Mouse (Mus musculus): ENCODE results near the gene Grid2. TPM values are rescaled to one million over a fixed set of nuclear protein-coding genes. Genes with fewer than 3 reads are reported as not detected.

Gene Grid2
- total and polyA plus RNA-seq, 3 experiments: not detected

- DNase-seq (ENCODE audit: low read depth, low spot score): peak; percentile 2
- Histone ChIP-seq H3K36me3 (ENCODE audit: control insufficient read depth in 1 of 2, insufficient read depth in 2 of 2, low read length in 2 of 2) (no peaks in the 10 kb centered on the region), H3K27ac (ENCODE audit: control insufficient read depth, low read depth, low read length) (no peak overlapping the region), H3K4me1 (ENCODE audit: control insufficient read depth in 1 of 2, insufficient read depth in 2 of 2, low read length in 2 of 2) (no peaks in the 10 kb centered on the region), H3K9ac (ENCODE audit: control insufficient read depth, low read depth, low read length, poor library complexity, severe bottlenecking) (no peak overlapping the region), H3K27me3 (ENCODE audit: control insufficient read depth in 1 of 2, insufficient read depth in 2 of 2, low read length in 2 of 2) (no peaks in the 10 kb centered on the region), H3K79me2 (ENCODE audit: control insufficient read depth, insufficient read depth, low read length, poor library complexity) (no peaks in the 10 kb centered on the region), H3K9me3 (replicated peaks; ENCODE audit: insufficient read depth, low read length) (no peaks in the 10 kb centered on the region), H3K4me3 (ENCODE audit: control insufficient read depth in 1 of 2, insufficient read depth in 1 of 2, low read depth in 2 of 2, low read length in 2 of 2) (no peak overlapping the region)
- TF ChIP-seq SMC3 (IDR thresholded peaks at IDR 0.05; ENCODE audit: low read depth, low read length) (peak; percentile 29; the same call in 1 of the 2 replicates), CTCF (IDR thresholded peaks at IDR 0.05 in 2 of 3, conservative IDR thresholded peaks at IDR 0.05 in 1 of 3; ENCODE audit: control insufficient read depth in 1 of 3, insufficient read depth in 1 of 3, low read depth in 2 of 3, low read length in 3 of 3, poor library complexity in 1 of 3, severe bottlenecking in 1 of 3) (peak; percentile 5 to 39 (median 22); a peak in 3 of 6 replicates), JUND (IDR thresholded peaks at IDR 0.05; ENCODE audit: low read depth, low read length) (no peak)
Observed at GRCm38 (mm10) chr6:64568599-64568998, 1312.9 kb downstream of the Grid2 start.

- TF ChIP-seq HCFC1 (IDR thresholded peaks at IDR 0.05; ENCODE audit: low read depth, low read length): no peak
- TF ChIP-seq TAL1 (IDR thresholded peaks at IDR 0.05; ENCODE audit: low read length): no peak
- no peak for TF ChIP-seq CHD1 (IDR thresholded peaks at IDR 0.05; ENCODE audit: low read depth, low read length)
- no peak for TF ChIP-seq EP300 (IDR thresholded peaks at IDR 0.05; ENCODE audit: low read depth in 1 of 2, low read length in 2 of 2)
- TF ChIP-seq ZNF384 (IDR thresholded peaks at IDR 0.05; ENCODE audit: low read depth, low read length): no peak
- TF ChIP-seq ELF1 (IDR thresholded peaks at IDR 0.05; ENCODE audit: low read depth, low read length): no peak
- no peak for TF ChIP-seq CTCF (IDR thresholded peaks at IDR 0.05 in 2 of 3, conservative IDR thresholded peaks at IDR 0.05 in 1 of 3; ENCODE audit: control insufficient read depth in 1 of 3, insufficient read depth in 1 of 3, low read depth in 2 of 3, low read length in 3 of 3, poor library complexity in 1 of 3, severe bottlenecking in 1 of 3)
- TF ChIP-seq ETS1 (IDR thresholded peaks at IDR 0.05; ENCODE audit: low read depth, low read length): no peak
- TF ChIP-seq RAD21 (IDR thresholded peaks at IDR 0.05; ENCODE audit: low read depth, low read length): no peak
- TF ChIP-seq GATA1 (IDR thresholded peaks at IDR 0.05; ENCODE audit: low read depth, low read length): no peak
- TF ChIP-seq USF1 (IDR thresholded peaks at IDR 0.05; ENCODE audit: low read depth, low read length): no peak
Observed at GRCm38 (mm10) chr6:64581338-64581737, 1325.7 kb downstream of the Grid2 start.

GRCm38 (mm10) chr6:64588487-64589205 lies 1333.0 kb downstream of the Grid2 start:
- no peak for TF ChIP-seq POLR2AphosphoS5 (IDR thresholded peaks at IDR 0.05; ENCODE audit: borderline replicate concordance, low read depth, low read length)
- TF ChIP-seq MXI1 (IDR thresholded peaks at IDR 0.05; ENCODE audit: low read depth, low read length): no peak
- no peak for TF ChIP-seq GATA1 (IDR thresholded peaks at IDR 0.05; ENCODE audit: low read depth, low read length)
- TF ChIP-seq USF2 (IDR thresholded peaks at IDR 0.05; ENCODE audit: borderline replicate concordance in 1 of 2, insufficient read depth in 1 of 2, low read depth in 1 of 2, low read length in 2 of 2): no peak
- H3K79me2 ChIP-seq (ENCODE audit: control insufficient read depth, insufficient read depth, low read length, poor library complexity): no peaks in the 10 kb centered on the region
- H3K9me3 ChIP-seq (replicated peaks; ENCODE audit: insufficient read depth, low read length): no peaks in the 10 kb centered on the region
- no peak overlapping the region for H3K9ac ChIP-seq (ENCODE audit: control insufficient read depth, low read depth, low read length, poor library complexity, severe bottlenecking)
- no peak overlapping the region for H3K27ac ChIP-seq (ENCODE audit: control insufficient read depth, low read depth, low read length)
- no peak overlapping the region for H3K4me3 ChIP-seq (ENCODE audit: control insufficient read depth in 1 of 2, insufficient read depth in 1 of 2, low read depth in 2 of 2, low read length in 2 of 2)
- no peaks in the 10 kb centered on the region; a peak in 1 of 4 replicates for H3K27me3 ChIP-seq (ENCODE audit: control insufficient read depth in 1 of 2, insufficient read depth in 2 of 2, low read length in 2 of 2)
- no peaks in the 10 kb centered on the region for H3K36me3 ChIP-seq (ENCODE audit: control insufficient read depth in 1 of 2, insufficient read depth in 2 of 2, low read length in 2 of 2)
- no peak for DNase-seq (ENCODE audit: low read depth, low spot score)
- H3K4me1 ChIP-seq (ENCODE audit: control insufficient read depth in 1 of 2, insufficient read depth in 2 of 2, low read length in 2 of 2): no peaks in the 10 kb centered on the region

More at GRCm38 (mm10) chr6:64581338-64581737, 1325.7 kb downstream of the Grid2 start:
- H3K79me2 ChIP-seq (ENCODE audit: control insufficient read depth, insufficient read depth, low read length, poor library complexity): no peaks in the 10 kb centered on the region
- no peak for DNase-seq (ENCODE audit: low read depth, low spot score)
- H3K4me3 ChIP-seq (ENCODE audit: control insufficient read depth in 1 of 2, insufficient read depth in 1 of 2, low read depth in 2 of 2, low read length in 2 of 2): no peak overlapping the region
- no peak overlapping the region for H3K9ac ChIP-seq (ENCODE audit: control insufficient read depth, low read depth, low read length, poor library complexity, severe bottlenecking)
- no peaks in the 10 kb centered on the region for H3K27me3 ChIP-seq (ENCODE audit: control insufficient read depth in 1 of 2, insufficient read depth in 2 of 2, low read length in 2 of 2)
- no peaks in the 10 kb centered on the region for H3K4me1 ChIP-seq (ENCODE audit: control insufficient read depth in 1 of 2, insufficient read depth in 2 of 2, low read length in 2 of 2)
- no peaks in the 10 kb centered on the region for H3K36me3 ChIP-seq (ENCODE audit: control insufficient read depth in 1 of 2, insufficient read depth in 2 of 2, low read length in 2 of 2)
- H3K27ac ChIP-seq (ENCODE audit: control insufficient read depth, low read depth, low read length): no peak overlapping the region
- no peaks in the 10 kb centered on the region for H3K9me3 ChIP-seq (replicated peaks; ENCODE audit: insufficient read depth, low read length)

Data from MEL (cell line).